Mouse (Mus musculus) spleen, adult 2 months (tissue): ENCODE data around the gene Ankrd50. TPM values are rescaled to one million over a fixed set of nuclear protein-coding genes. Genes with fewer than 3 reads are reported as not detected.

Source experiments
- DNase-seq, 2 experiments: peaks; one replicate each; pipeline versions ENCODE4 v3.0.0 to v3.0.0-alpha.2; 2012 to 2021; ENCODE audit warnings: low spot score in 2 of 2, low read depth in 1 of 2
- H3K27ac ChIP-seq: fragments of 200-500 bp; 2 replicates; pipeline ENCODE4 v1.5.1; 2012; ENCODE audit warnings: low read length, inconsistent platforms; ENCODE audit not compliant: insufficient read depth
- H3K27me3 ChIP-seq: fragments of 200-500 bp; 2 replicates; pipeline ENCODE4 v1.6.1; 2012; ENCODE audit warnings: mild to moderate bottlenecking, moderate library complexity, low read length, inconsistent platforms; ENCODE audit not compliant: control insufficient read depth, insufficient read depth
- H3K36me3 ChIP-seq: fragments of 200-500 bp; 2 replicates; pipeline ENCODE4 v1.6.1; 2012; ENCODE audit warnings: mild to moderate bottlenecking, low read length, inconsistent platforms; ENCODE audit not compliant: control insufficient read depth, insufficient read depth
- H3K4me1 ChIP-seq: fragments of 200-500 bp; 2 replicates; pipeline ENCODE4 v1.6.1; 2011; ENCODE audit warnings: inconsistent platforms; ENCODE audit not compliant: control insufficient read depth, insufficient read depth, insufficient read length
- H3K4me3 ChIP-seq: fragments of 200-500 bp; 2 replicates; pipeline ENCODE4 v1.5.1; 2011; ENCODE audit warnings: mild to moderate bottlenecking, inconsistent platforms; ENCODE audit not compliant: insufficient read depth, insufficient read length; ENCODE audit errors: extremely low read depth
- CTCF ChIP-seq: fragments of 200-500 bp; IDR thresholded peaks from 2 replicates; pipeline ENCODE4 v1.5.1; 2011; ENCODE audit warnings: mild to moderate bottlenecking, inconsistent platforms; ENCODE audit not compliant: insufficient read depth, insufficient read length, insufficient replicate concordance; ENCODE audit errors: extremely low read depth
- POLR2A ChIP-seq: fragments of 200-500 bp; IDR thresholded peaks from 2 replicates; pipeline ENCODE4 v1.6.1; 2011; ENCODE audit warnings: low read depth, low read length, inconsistent platforms
- WGBS: fragments of 180-500 bp; shearing (Covaris S2); methylation state at CpG from one replicate; pipeline ENCODE4 v1.1.7; 2018; 5-methylcytosine and 5-hydroxymethylcytosine counted together
- polyA plus RNA-seq: library from polyadenylated mRNA; depleted of rRNA; stranded (reverse); fragments of >200 nt; gene quantifications from 2 replicates; pipeline ENCODE4 v1.2.3, GENCODE M21; 2012

Gene Ankrd50
- polyA plus RNA-seq, 1 experiment: 10.7 TPM

- no peak for TF ChIP-seq POLR2A
- TF ChIP-seq CTCF: no peak
- Histone ChIP-seq H3K4me1 (no peaks in the 10 kb centered on the region), H3K27me3 (no peaks in the 10 kb centered on the region), H3K27ac (no peak overlapping the region), H3K4me3 (no peak overlapping the region), H3K36me3 (no peaks in the 10 kb centered on the region)
- DNase-seq: no peak
- 60% methylated on average over 3 of the region's 3 CpGs for WGBS
These were observed 69.2 kb downstream of the Ankrd50 start for GRCm38 (mm10) chr3:38415292-38415930.
